Mouse (Mus musculus) megakaryocyte, embryonic 14.5 days (primary cell): ENCODE measurements around the gene U90926. TPM values are rescaled to one million over a fixed set of nuclear protein-coding genes. Genes with fewer than 3 reads are reported as not detected.

Source experiments
- H3K27me3 ChIP-seq: replicated peaks from 2 replicates; pipeline ENCODE3; 2012; ENCODE audit warnings: inconsistent platforms
- H3K36me3 ChIP-seq: replicated peaks from 2 replicates; pipeline ENCODE3; 2012; ENCODE audit warnings: low read length, inconsistent platforms, mixed read lengths
- H3K4me1 ChIP-seq: 2 replicates; pipeline ENCODE4 v1.6.1; 2012; ENCODE audit warnings: inconsistent platforms
- H3K4me3 ChIP-seq: replicated peaks from 2 replicates; pipeline ENCODE3; 2012; ENCODE audit warnings: moderate library complexity, mild to moderate bottlenecking, inconsistent platforms
- H3K9me3 ChIP-seq: 2 replicates; pipeline ENCODE4 v1.6.1; 2012; ENCODE audit warnings: inconsistent platforms
- FLI1 ChIP-seq: IDR thresholded peaks from 2 replicates; pipeline ENCODE4 v1.6.1; 2012; ENCODE audit warnings: low read length, inconsistent platforms, mixed read lengths
- GATA1 ChIP-seq: IDR thresholded peaks from 3 replicates; pipeline ENCODE4 v1.6.1; 2012; ENCODE audit warnings: mixed read lengths, low read length, inconsistent platforms, borderline replicate concordance
- polyA plus RNA-seq: library from polyadenylated mRNA; stranded (reverse); fragments of >175 nt; gene quantifications from 2 replicates; pipeline ENCODE4 v1.2.3, GENCODE M21; 2012; ENCODE audit warnings: low replicate concordance; ENCODE audit not compliant: insufficient read depth

U90926 gene
- polyA plus RNA-seq, 1 experiment = not detected

DNA sequence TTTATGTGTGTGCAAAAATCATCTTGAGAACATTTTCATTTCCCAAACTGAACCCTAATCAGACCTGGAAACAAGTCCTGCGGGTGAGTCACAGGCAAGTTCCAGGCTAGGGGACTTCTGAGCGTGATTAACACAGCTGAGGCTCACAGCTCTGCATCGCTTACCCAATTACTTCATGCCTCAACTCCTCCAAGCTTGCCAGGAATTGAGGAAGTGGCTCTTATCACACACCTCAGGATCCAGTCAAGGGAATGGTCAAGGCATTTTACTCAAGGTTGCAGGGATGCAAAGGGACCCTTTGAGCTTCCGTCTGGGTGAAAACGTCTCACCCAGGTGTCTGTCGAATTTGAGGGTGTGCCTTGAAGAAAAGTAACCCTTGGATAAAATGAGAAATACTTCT lies 4.6 kb upstream of the U90926 start:
- no peaks in the 10 kb centered on the region for H3K9me3 ChIP-seq
- TF ChIP-seq FLI1 (no peak), GATA1 (no peak)
- H3K4me1 ChIP-seq = peaks cover 25% of the 10 kb centered on the region
- peaks cover 15% of the 10 kb centered on the region for H3K27me3 ChIP-seq
- H3K36me3 ChIP-seq = no peaks in the 10 kb centered on the region
- no peak overlapping the region for H3K4me3 ChIP-seq

DNA sequence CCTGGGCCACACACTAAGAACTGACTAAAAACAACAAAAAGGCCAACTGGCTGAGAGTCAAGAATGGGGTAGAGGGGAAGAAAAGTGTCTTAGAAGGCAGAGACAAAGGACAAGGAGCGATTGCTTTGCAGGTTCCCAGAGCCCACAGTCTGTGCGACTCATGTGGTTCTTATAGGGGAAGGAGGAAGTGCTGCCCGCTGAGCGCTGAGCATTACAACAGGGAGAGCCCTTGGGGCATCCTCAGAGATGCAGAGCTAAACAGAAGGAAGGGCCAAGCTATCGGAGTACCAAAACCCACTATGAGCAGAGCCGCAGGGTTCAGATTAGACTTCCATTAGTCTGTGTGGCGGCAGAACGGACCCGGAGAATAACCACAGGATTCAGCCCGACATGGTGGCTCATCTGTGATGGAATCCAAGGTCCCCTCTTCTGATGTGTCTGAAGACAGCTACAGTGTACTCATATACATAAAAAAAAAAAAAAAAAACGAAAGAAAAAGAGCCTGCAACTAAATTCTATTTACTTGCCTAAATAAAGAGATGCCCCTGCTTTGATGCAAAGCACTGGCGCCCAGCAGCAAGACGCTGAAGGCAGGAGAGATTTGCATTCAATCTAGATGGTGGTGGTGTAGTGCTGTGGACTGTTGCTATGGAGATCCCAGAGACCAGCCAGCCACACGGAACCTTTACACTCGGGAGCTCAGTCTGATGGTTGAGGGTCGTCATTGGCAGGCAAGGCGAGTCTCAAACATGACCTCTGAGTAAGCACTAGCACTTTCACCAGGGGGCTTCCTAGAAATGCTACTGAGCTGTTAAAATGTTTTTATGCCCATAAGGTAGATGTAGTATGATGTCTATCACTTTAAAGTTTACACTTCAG lies 3.9 kb upstream of the U90926 start:
- no peak for TF ChIP-seq FLI1
- TF ChIP-seq GATA1 = no peak

DNA sequence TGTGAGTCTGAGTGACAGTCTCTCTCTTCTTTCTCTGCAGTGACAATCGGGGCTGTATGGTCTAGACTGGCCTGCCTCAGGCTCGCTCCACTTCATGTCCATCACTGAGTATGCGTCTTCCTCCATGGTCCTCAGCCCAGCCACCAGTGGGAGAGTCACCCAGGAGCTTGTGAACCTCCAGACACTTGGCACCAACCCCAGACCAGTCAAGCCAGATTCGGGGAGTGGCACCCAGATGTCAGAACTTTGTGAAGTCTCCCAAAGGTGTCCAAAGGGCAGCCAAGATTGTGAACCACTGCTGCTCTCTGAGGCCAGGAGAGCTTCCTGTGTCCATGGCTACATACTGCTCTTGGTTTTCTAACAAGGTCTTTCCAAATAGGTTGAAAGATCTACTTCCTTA lies 3.0 kb downstream of the U90926 start:
- H3K9me3 ChIP-seq = no peaks in the 10 kb centered on the region
- no peaks in the 10 kb centered on the region for H3K36me3 ChIP-seq
- peaks cover 23% of the 10 kb centered on the region for H3K27me3 ChIP-seq
- peaks cover 5% of the 10 kb centered on the region; the same call in 1 of the 2 replicates for H3K4me1 ChIP-seq
- TF ChIP-seq FLI1 = no peak
- TF ChIP-seq GATA1 = no peak
- no peak overlapping the region for H3K4me3 ChIP-seq

More for the DNA sequence above, 3.9 kb upstream of the U90926 start:
- no peak overlapping the region for H3K4me3 ChIP-seq
- peaks cover 12% of the 10 kb centered on the region for H3K27me3 ChIP-seq
- H3K9me3 ChIP-seq = no peaks in the 10 kb centered on the region
- peaks cover 25% of the 10 kb centered on the region for H3K4me1 ChIP-seq
- H3K36me3 ChIP-seq = no peaks in the 10 kb centered on the region

DNA sequence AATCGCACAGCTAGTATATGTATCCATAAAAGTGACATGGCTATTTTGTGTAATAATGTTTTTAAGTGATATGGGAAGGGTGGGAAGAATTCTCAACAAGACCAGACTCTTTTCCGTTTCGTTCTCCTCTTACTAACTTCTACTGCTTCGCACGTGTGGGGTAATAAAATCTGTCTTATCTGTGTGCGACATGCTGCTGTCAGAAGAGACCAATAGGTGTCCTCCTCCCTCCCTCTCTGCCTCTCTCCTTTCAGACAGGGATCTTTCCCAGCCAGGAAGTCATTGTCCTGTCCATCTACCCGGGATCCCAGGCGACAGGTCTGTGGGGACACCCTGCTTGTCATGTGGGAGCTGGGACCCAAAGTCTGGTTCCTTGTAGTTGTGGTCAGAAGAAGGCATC lies 5.0 kb downstream of the U90926 start:
- Histone ChIP-seq H3K9me3 (no peaks in the 10 kb centered on the region), H3K27me3 (peaks cover 21% of the 10 kb centered on the region), H3K4me1 (peaks cover 18% of the 10 kb centered on the region), H3K36me3 (peaks cover 12% of the 10 kb centered on the region), H3K4me3 (no peak overlapping the region)
- TF ChIP-seq FLI1 (no peak), GATA1 (no peak)

DNA sequence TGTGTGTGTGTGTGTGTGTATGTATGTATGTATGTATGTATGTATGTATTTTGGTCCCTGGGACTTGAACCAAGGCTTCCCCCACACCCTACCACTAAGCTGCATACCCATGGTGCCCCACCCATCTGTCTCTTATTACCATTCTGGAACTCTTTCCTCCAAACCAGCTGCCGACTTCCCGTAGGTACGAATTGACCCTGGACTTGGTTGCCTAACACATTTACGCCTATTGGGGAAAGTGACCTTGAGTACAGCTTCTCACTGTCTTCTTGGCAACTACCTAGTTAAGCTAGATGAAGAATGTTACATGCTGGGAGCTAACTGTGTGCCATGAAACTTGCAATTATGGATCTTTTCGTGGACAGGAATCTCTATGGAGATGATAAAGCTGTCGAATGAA lies 9.1 kb downstream of the U90926 start:
- TF ChIP-seq FLI1 = no peak
- no peak for TF ChIP-seq GATA1
- no peaks in the 10 kb centered on the region for H3K9me3 ChIP-seq
- peaks cover 35% of the 10 kb centered on the region for H3K4me1 ChIP-seq

DNA sequence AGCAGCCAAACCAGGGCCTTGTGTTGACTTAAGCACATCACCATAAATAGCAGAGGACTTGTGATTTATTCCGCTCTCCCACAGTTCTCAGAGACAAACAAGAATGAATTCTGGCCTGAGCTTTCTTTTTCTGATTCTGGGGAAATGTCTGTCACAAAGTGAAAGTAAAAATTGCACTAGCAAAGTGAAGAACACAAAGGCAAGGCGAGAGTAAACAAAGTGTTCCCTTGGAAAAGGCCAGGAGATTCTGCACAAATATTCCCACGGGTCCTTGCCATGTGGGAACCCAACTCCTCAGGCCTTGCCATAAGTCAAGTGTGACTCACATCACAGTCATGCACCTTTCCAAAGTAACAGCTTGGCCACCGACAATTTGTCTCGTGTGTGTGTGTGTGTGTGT lies 9.5 kb downstream of the U90926 start:
- Histone ChIP-seq H3K36me3 (peaks cover 54% of the 10 kb centered on the region), H3K27me3 (peaks cover 5% of the 10 kb centered on the region), H3K4me1 (peaks cover 35% of the 10 kb centered on the region), H3K4me3 (no peak overlapping the region), H3K9me3 (no peaks in the 10 kb centered on the region)
- no peak for TF ChIP-seq GATA1
- no peak for TF ChIP-seq FLI1

More for the DNA sequence above, 9.1 kb downstream of the U90926 start:
- Histone ChIP-seq H3K36me3 (peaks cover 50% of the 10 kb centered on the region), H3K27me3 (peaks cover 5% of the 10 kb centered on the region), H3K4me3 (no peak overlapping the region)

DNA sequence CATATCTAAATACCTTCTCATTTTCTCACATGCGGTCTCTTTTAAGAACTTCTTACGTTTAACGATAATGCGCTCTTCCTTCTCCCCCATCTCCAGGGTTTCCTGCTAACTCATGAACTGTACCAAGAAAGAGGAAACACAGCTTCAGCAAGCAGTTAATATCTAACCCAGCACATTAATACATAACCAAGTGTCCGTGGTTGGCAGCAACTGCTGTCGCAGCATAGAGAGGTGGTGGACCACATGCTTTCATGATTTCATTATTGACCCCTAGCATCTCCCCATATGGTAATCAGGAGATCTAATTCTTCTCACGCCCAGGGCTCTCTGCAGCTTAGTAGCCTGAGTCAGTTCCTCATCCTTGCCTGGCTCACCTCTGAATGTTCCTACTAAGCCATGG lies 10.0 kb downstream of the U90926 start:
- peak overlapping the region; percentile 67 for H3K4me3 ChIP-seq
- peaks cover 35% of the 10 kb centered on the region for H3K4me1 ChIP-seq

DNA sequence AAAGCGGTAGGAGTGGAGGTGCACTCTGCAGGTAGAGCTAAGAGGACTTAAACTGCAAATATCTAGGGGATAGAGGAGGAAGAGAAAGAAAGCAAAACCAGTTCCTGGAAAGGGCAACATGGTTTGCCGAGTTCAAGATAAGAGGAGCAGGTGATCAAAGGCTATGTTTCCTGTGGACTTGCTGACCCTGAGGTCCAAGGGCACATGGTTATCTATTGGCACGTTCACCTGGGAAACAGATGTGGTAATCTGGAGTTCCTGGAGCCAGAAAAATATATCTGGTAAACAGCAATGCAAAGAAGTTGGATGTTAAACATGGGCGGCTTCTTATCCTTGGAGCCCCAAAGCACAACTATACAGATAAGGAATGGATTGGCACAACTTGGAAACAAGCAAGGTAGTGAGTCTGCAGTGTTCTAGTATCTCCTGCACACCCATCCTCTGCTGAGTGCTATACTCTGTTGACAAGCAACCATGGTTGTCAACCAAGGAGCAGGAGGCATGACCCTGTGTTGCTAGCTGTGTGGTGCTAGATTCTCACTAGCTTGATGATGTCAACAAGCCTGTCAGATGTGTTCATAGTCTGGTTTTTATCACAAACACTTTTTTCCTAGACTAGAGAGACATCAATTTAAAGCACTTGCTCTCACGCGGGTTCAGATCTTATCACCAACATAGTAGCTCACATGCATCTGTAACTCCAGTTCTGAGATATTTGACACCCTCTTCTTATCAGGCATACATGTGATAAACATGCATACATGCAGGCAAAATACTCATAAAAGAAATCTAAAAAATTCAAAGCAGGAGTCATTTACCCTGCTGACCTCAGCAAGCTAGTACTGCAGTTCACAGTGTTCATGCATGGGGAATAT lies 10.8 kb downstream of the U90926 start:
- no peaks in the 10 kb centered on the region for H3K9me3 ChIP-seq
- H3K36me3 ChIP-seq = peaks cover 67% of the 10 kb centered on the region
- no peaks in the 10 kb centered on the region for H3K27me3 ChIP-seq
- peak overlapping the region; percentile 44 for H3K4me3 ChIP-seq
- peaks cover 37% of the 10 kb centered on the region for H3K4me1 ChIP-seq
- no peak for TF ChIP-seq GATA1
- TF ChIP-seq FLI1 = no peak

More for the DNA sequence above, 10.0 kb downstream of the U90926 start:
- Histone ChIP-seq H3K9me3 (no peaks in the 10 kb centered on the region), H3K27me3 (peaks cover 2% of the 10 kb centered on the region), H3K36me3 (peaks cover 60% of the 10 kb centered on the region)
- TF ChIP-seq FLI1 (no peak), GATA1 (no peak)

DNA sequence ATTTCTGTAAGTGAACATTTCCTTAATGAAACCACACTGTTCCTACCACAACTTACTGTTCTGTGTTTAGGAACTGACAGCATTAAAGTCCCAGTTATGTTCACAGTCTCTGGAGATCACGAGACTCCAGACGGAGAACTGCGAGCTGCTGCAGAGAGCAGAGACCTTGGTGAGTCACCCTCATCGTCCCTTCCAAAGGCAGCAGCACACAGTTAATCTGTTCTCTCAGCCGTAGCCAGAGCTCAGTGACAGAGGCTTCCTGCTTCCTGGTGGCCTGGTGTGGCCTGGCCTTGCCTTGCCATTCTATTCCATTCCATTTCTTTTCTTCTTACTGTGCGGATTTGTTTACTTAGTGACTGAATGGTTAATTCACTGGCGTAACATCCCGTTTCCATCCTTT lies 16.9 kb downstream of the U90926 start:
- TF ChIP-seq GATA1 = no peak
- TF ChIP-seq FLI1 = no peak
- no peaks in the 10 kb centered on the region for H3K9me3 ChIP-seq
- peaks cover 98% of the 10 kb centered on the region for H3K36me3 ChIP-seq
- no peak overlapping the region for H3K4me3 ChIP-seq
- H3K27me3 ChIP-seq = no peaks in the 10 kb centered on the region
- H3K4me1 ChIP-seq = peaks cover 26% of the 10 kb centered on the region
